Mouse (Mus musculus): ENCODE data around the gene Apex1.

- TF ChIP-seq CTCF (IDR thresholded peaks at IDR 0.05 in 2 of 3, conservative IDR thresholded peaks at IDR 0.05 in 1 of 3; ENCODE audit: control insufficient read depth in 1 of 3, insufficient read depth in 1 of 3, low read depth in 2 of 3, low read length in 3 of 3, poor library complexity in 1 of 3, severe bottlenecking in 1 of 3) (no peak), JUND (IDR thresholded peaks at IDR 0.05; ENCODE audit: low read depth, low read length) (no peak), POLR2A (IDR thresholded peaks at IDR 0.05; ENCODE audit: control insufficient read depth in 1 of 2, insufficient read depth in 1 of 2, low read depth in 1 of 2, low read length in 2 of 2, poor library complexity in 1 of 2) (no peak)
Observed at GRCm38 (mm10) chr14:50930377-50930753, 5.6 kb downstream of the Apex1 start.
